Mouse (Mus musculus): Measurements from ENCODE around the gene Dhrs3. TPM values are rescaled to one million over a fixed set of nuclear protein-coding genes. Genes with fewer than 3 reads are reported as not detected.
A peak's percentile ranks its signal among the peaks of the same experiment; 100 is the strongest.

The Dhrs3 gene
- polyA plus RNA-seq, 1 experiment from 2014 or later, result 30.2 TPM

- peaks cover 14% of the 10 kb centered on the region for H3K36me3 ChIP-seq (replicated peaks)
- no peak for DNase-seq (ENCODE audit: low spot score)
- no peak overlapping the region for H3K27ac ChIP-seq (replicated peaks)
- no peaks in the 10 kb centered on the region for H3K27me3 ChIP-seq (replicated peaks; ENCODE audit: low read depth, poor library complexity, severe bottlenecking)
- peaks cover 16% of the 10 kb centered on the region for H3K4me1 ChIP-seq
- no peak overlapping the region for H3K4me3 ChIP-seq
- H3K9me3 ChIP-seq, result no peaks in the 10 kb centered on the region
- 89% methylated on average over 5 of the region's 5 CpGs for WGBS
These were observed 36.2 kb downstream of the Dhrs3 start for GRCm38 (mm10) chr4:144928693-144929436.

- Histone ChIP-seq H3K27me3 (replicated peaks; ENCODE audit: low read depth, poor library complexity, severe bottlenecking) (no peaks in the 10 kb centered on the region), H3K36me3 (replicated peaks) (peaks cover 14% of the 10 kb centered on the region), H3K4me1 (peaks cover 21% of the 10 kb centered on the region), H3K9me3 (no peaks in the 10 kb centered on the region), H3K27ac (replicated peaks) (no peak overlapping the region), H3K4me3 (no peak overlapping the region)
- WGBS, result 86% methylated on average over 1 of the region's 1 CpGs
- no peak for DNase-seq (ENCODE audit: low spot score)
These were observed 37.2 kb downstream of the Dhrs3 start for GRCm38 (mm10) chr4:144929811-144930221.

- peaks cover 17% of the 10 kb centered on the region for H3K4me1 ChIP-seq
- no peak overlapping the region for H3K27ac ChIP-seq (replicated peaks)
- 37% methylated on average over 10 of the region's 10 CpGs for WGBS
- no peaks in the 10 kb centered on the region for H3K9me3 ChIP-seq
- H3K4me3 ChIP-seq, result no peak overlapping the region
- H3K27me3 ChIP-seq (replicated peaks; ENCODE audit: low read depth, poor library complexity, severe bottlenecking), result no peaks in the 10 kb centered on the region
- peak; percentile 25 for DNase-seq (ENCODE audit: low spot score)
- H3K36me3 ChIP-seq (replicated peaks), result peaks cover 14% of the 10 kb centered on the region
These were observed 37.7 kb downstream of the Dhrs3 start for GRCm38 (mm10) chr4:144930366-144930765.

- Histone ChIP-seq H3K27me3 (replicated peaks; ENCODE audit: low read depth, poor library complexity, severe bottlenecking) (no peaks in the 10 kb centered on the region), H3K36me3 (replicated peaks) (peaks cover 14% of the 10 kb centered on the region), H3K27ac (replicated peaks) (no peak overlapping the region), H3K9me3 (no peaks in the 10 kb centered on the region), H3K4me1 (peaks cover 17% of the 10 kb centered on the region), H3K4me3 (no peak overlapping the region)
- no peak for DNase-seq (ENCODE audit: low spot score)
- WGBS, result 94% methylated on average over 7 of the region's 7 CpGs
These were observed 38.5 kb downstream of the Dhrs3 start for GRCm38 (mm10) chr4:144931167-144931566.

- peak; percentile 23 for DNase-seq (ENCODE audit: low spot score)
These were observed 41.9 kb downstream of the Dhrs3 start for GRCm38 (mm10) chr4:144934501-144934900.

GRCm38 (mm10) chr4:144936563-144937154 lies 44.0 kb downstream of the Dhrs3 start:
- Histone ChIP-seq H3K9me3 (no peaks in the 10 kb centered on the region), H3K4me3 (no peak overlapping the region)
- DNase-seq (ENCODE audit: low spot score), result no peak

More at GRCm38 (mm10) chr4:144934501-144934900, 41.9 kb downstream of the Dhrs3 start:
- H3K27ac ChIP-seq (replicated peaks), result peak overlapping the region; percentile 31; the same call in 1 of the 2 replicates
- H3K36me3 ChIP-seq (replicated peaks), result no peaks in the 10 kb centered on the region
- H3K4me1 ChIP-seq, result peaks cover 17% of the 10 kb centered on the region
- no peaks in the 10 kb centered on the region for H3K9me3 ChIP-seq
- no peaks in the 10 kb centered on the region for H3K27me3 ChIP-seq (replicated peaks; ENCODE audit: low read depth, poor library complexity, severe bottlenecking)
- 2% methylated on average over 1 of the region's 1 CpGs for WGBS
- no peak overlapping the region for H3K4me3 ChIP-seq

GRCm38 (mm10) chr4:144939847-144940411 lies 47.3 kb downstream of the Dhrs3 start:
- no peaks in the 10 kb centered on the region for H3K9me3 ChIP-seq
- H3K4me3 ChIP-seq, result no peak overlapping the region
- no peaks in the 10 kb centered on the region for H3K27me3 ChIP-seq (replicated peaks; ENCODE audit: low read depth, poor library complexity, severe bottlenecking)
- H3K27ac ChIP-seq (replicated peaks), result no peak overlapping the region
- 74% methylated on average over 4 of the region's 4 CpGs for WGBS
- DNase-seq (ENCODE audit: low spot score), result no peak
- no peaks in the 10 kb centered on the region for H3K36me3 ChIP-seq (replicated peaks)
- H3K4me1 ChIP-seq, result peaks cover 11% of the 10 kb centered on the region

More at GRCm38 (mm10) chr4:144936563-144937154, 44.0 kb downstream of the Dhrs3 start:
- 89% methylated on average over 3 of the region's 3 CpGs for WGBS
- Histone ChIP-seq H3K4me1 (peaks cover 15% of the 10 kb centered on the region), H3K27me3 (replicated peaks; ENCODE audit: low read depth, poor library complexity, severe bottlenecking) (no peaks in the 10 kb centered on the region), H3K27ac (replicated peaks) (no peak overlapping the region), H3K36me3 (replicated peaks) (no peaks in the 10 kb centered on the region)

GRCm38 (mm10) chr4:144940796-144941462 lies 48.3 kb downstream of the Dhrs3 start:
- Histone ChIP-seq H3K36me3 (replicated peaks) (no peaks in the 10 kb centered on the region), H3K27me3 (replicated peaks; ENCODE audit: low read depth, poor library complexity, severe bottlenecking) (no peaks in the 10 kb centered on the region), H3K4me1 (peaks cover 11% of the 10 kb centered on the region), H3K27ac (replicated peaks) (peak overlapping the region; percentile 31; the same call in 1 of the 2 replicates), H3K4me3 (no peak overlapping the region), H3K9me3 (no peaks in the 10 kb centered on the region)
- no peak for DNase-seq (ENCODE audit: low spot score)
- WGBS, result 66% methylated on average over 13 of the region's 13 CpGs

GRCm38 (mm10) chr4:144942433-144942832 lies 49.8 kb downstream of the Dhrs3 start:
- no peaks in the 10 kb centered on the region for H3K36me3 ChIP-seq (replicated peaks)
- H3K27me3 ChIP-seq (replicated peaks; ENCODE audit: low read depth, poor library complexity, severe bottlenecking), result no peaks in the 10 kb centered on the region
- H3K27ac ChIP-seq (replicated peaks), result no peak overlapping the region
- 92% methylated on average over 3 of the region's 3 CpGs for WGBS
- peaks cover 11% of the 10 kb centered on the region for H3K4me1 ChIP-seq
- H3K4me3 ChIP-seq, result no peak overlapping the region
- no peaks in the 10 kb centered on the region for H3K9me3 ChIP-seq
- DNase-seq (ENCODE audit: low spot score), result no peak

GRCm38 (mm10) chr4:144943273-144943672 lies 50.6 kb downstream of the Dhrs3 start:
- Histone ChIP-seq H3K27me3 (replicated peaks; ENCODE audit: low read depth, poor library complexity, severe bottlenecking) (no peaks in the 10 kb centered on the region), H3K4me3 (no peak overlapping the region)
- 83% methylated on average over 5 of the region's 5 CpGs for WGBS

GRCm38 (mm10) chr4:144947738-144948390 lies 55.2 kb downstream of the Dhrs3 start:
- H3K27ac ChIP-seq (replicated peaks), result no peak overlapping the region

More at GRCm38 (mm10) chr4:144943273-144943672, 50.6 kb downstream of the Dhrs3 start:
- no peak overlapping the region for H3K27ac ChIP-seq (replicated peaks)
- peaks cover 15% of the 10 kb centered on the region for H3K4me1 ChIP-seq
- no peaks in the 10 kb centered on the region for H3K36me3 ChIP-seq (replicated peaks)
- H3K9me3 ChIP-seq, result no peaks in the 10 kb centered on the region
- DNase-seq (ENCODE audit: low spot score), result no peak

More at GRCm38 (mm10) chr4:144947738-144948390, 55.2 kb downstream of the Dhrs3 start:
- DNase-seq (ENCODE audit: low spot score), result no peak
- Histone ChIP-seq H3K4me1 (peaks cover 27% of the 10 kb centered on the region), H3K36me3 (replicated peaks) (no peaks in the 10 kb centered on the region), H3K9me3 (no peaks in the 10 kb centered on the region), H3K27me3 (replicated peaks; ENCODE audit: low read depth, poor library complexity, severe bottlenecking) (no peaks in the 10 kb centered on the region), H3K4me3 (no peak overlapping the region)
- 76% methylated on average over 6 of the region's 6 CpGs for WGBS
